In genomic region chr12:100316094-100316493, GRCm38 (mm10) we compare ENCODE assay signal across 11 mouse cellular contexts.
DNase-seq lines count a peak whose midpoint lies in the region; ATAC-seq and TF ChIP-seq lines count a peak whose summit lies in the region.
"Had no signal": no experiment of that assay in that cellular context is flagged by ENCODE, and none has a peak within 500 bp of the region (broad histone marks: within the 10 kb centered on the region; RNA-seq: fewer than 3 reads in every experiment).

No protein-coding gene starts in this region.

- 0 out of 2 replicates have a peak, but pooled peaks have one; percentile 37 for ATAC-seq in heart, embryonic 15.5 days (replicated peaks; ENCODE audit: insufficient number of reproducible peaks, insufficient read depth, low FRiP score, low read depth)
- 0 out of 2 replicates have a peak, but pooled peaks have one; percentile 10 for ATAC-seq in forebrain, embryonic 13.5 days
- ATAC-seq in limb, embryonic 14.5 days (ENCODE audit: low FRiP score, low read depth), result 0 out of 2 replicates have a peak, but pooled peaks have one; percentile 28
- no peak for ATAC-seq in intestine, embryonic 16.5 days
- ATAC-seq: intestine, embryonic 15.5 days; liver, postnatal 0 days had no signal

- H3K4me1 ChIP-seq in heart, embryonic 15.5 days (replicated peaks), result no peaks in the 10 kb centered on the region
- H3K4me1 ChIP-seq in bone marrow, adult 2 months (ENCODE audit: control insufficient read depth, insufficient read depth, low read length), result peaks cover 9% of the 10 kb centered on the region
- H3K4me1 ChIP-seq in forebrain, embryonic 13.5 days, result peaks cover 66% of the 10 kb centered on the region
- 0 out of 2 replicates have a peak, but pooled peaks cover 7% of the 10 kb centered on the region for H3K4me1 ChIP-seq in limb, embryonic 14.5 days (ENCODE audit: control insufficient read depth, insufficient read depth, low read length)
- no peaks in the 10 kb centered on the region for H3K4me1 ChIP-seq in intestine, embryonic 16.5 days (ENCODE audit: control insufficient read depth, insufficient read depth, low read length)

- no peak for DNase-seq in heart, adult 11 months
- DNase-seq in limb, embryonic 14.5 days (ENCODE audit: low spot score), result no peak
- DNase-seq in lung, postnatal 10 days, result no peak
- DNase-seq in testis, postnatal 14 days (ENCODE audit: low spot score), result no peak
- DNase-seq: liver, postnatal 0 days; thymus, postnatal 4 days had no signal

- WGBS in heart, embryonic 15.5 days, result 71% methylated on average over 9 of the region's 9 CpGs
- 85% methylated on average over 9 of the region's 9 CpGs for WGBS in bone marrow, adult 2 months
- WGBS in forebrain, embryonic 13.5 days, result 77% methylated on average over 9 of the region's 9 CpGs
- 73% methylated on average over 9 of the region's 9 CpGs for WGBS in limb, embryonic 14.5 days
- 73% methylated on average over 9 of the region's 9 CpGs for WGBS in intestine, embryonic 16.5 days

- 0 out of 2 replicates have a peak, but pooled peaks have one; percentile 15 for TF ChIP-seq POLR2A in bone marrow, adult 2 months (IDR thresholded peaks at IDR 0.05; ENCODE audit: borderline replicate concordance, control insufficient read depth, low read depth, low read length)
- TF ChIP-seq POLR2A in limb, embryonic 14.5 days (IDR thresholded peaks at IDR 0.05; ENCODE audit: borderline replicate concordance, extremely low read depth, insufficient read depth, insufficient read length), result no peak

- H3K27me3 ChIP-seq in heart, embryonic 15.5 days, result no peaks in the 10 kb centered on the region
- H3K27me3 ChIP-seq in forebrain, embryonic 13.5 days, result no peaks in the 10 kb centered on the region
- H3K27me3 ChIP-seq in limb, embryonic 14.5 days (ENCODE audit: control insufficient read depth, insufficient read depth, low read length), result no peaks in the 10 kb centered on the region
- no peaks in the 10 kb centered on the region for H3K27me3 ChIP-seq in intestine, embryonic 16.5 days (replicated peaks; ENCODE audit: control insufficient read depth, insufficient read depth, low read length)
- H3K27me3 ChIP-seq: intestine, embryonic 15.5 days had no signal

- no peak for TF ChIP-seq CTCF in bone marrow, adult 2 months (IDR thresholded peaks at IDR 0.05; ENCODE audit: control insufficient read depth, insufficient read depth, low read length)

- H3K4me3 ChIP-seq in heart, embryonic 15.5 days, result no peak overlapping the region
- no peak overlapping the region for H3K4me3 ChIP-seq in bone marrow, adult 2 months (replicated peaks; ENCODE audit: control insufficient read depth, low read depth, low read length)
- H3K4me3 ChIP-seq in forebrain, embryonic 13.5 days, result no peak overlapping the region
- no peak overlapping the region for H3K4me3 ChIP-seq in limb, embryonic 14.5 days (replicated peaks; ENCODE audit: low read length)
- no peak overlapping the region for H3K4me3 ChIP-seq in intestine, embryonic 16.5 days (ENCODE audit: low read length)
- H3K4me3 ChIP-seq: intestine, embryonic 15.5 days had no signal

- H3K9me3 ChIP-seq in heart, embryonic 15.5 days (replicated peaks), result no peaks in the 10 kb centered on the region
- H3K9me3 ChIP-seq in forebrain, embryonic 13.5 days (replicated peaks), result no peaks in the 10 kb centered on the region
- H3K9me3 ChIP-seq in limb, embryonic 14.5 days (ENCODE audit: control insufficient read depth, low read length), result no peaks in the 10 kb centered on the region
- no peaks in the 10 kb centered on the region for H3K9me3 ChIP-seq in intestine, embryonic 16.5 days (ENCODE audit: control insufficient read depth, low read length)
- H3K9me3 ChIP-seq: intestine, embryonic 15.5 days had no signal

- no peak overlapping the region for H3K4me2 ChIP-seq in heart, embryonic 15.5 days
- H3K4me2 ChIP-seq in forebrain, embryonic 13.5 days, result no peak overlapping the region
- no peak overlapping the region for H3K4me2 ChIP-seq in limb, embryonic 14.5 days (replicated peaks; ENCODE audit: low read depth, low read length, severe bottlenecking)
- no peak overlapping the region for H3K4me2 ChIP-seq in intestine, embryonic 16.5 days (ENCODE audit: low read depth, low read length)
- H3K4me2 ChIP-seq: intestine, embryonic 15.5 days had no signal

- no peak overlapping the region for H3K9ac ChIP-seq in heart, embryonic 15.5 days
- no peak overlapping the region for H3K9ac ChIP-seq in forebrain, embryonic 13.5 days
- H3K9ac ChIP-seq in limb, embryonic 14.5 days (ENCODE audit: low read depth, low read length, severe bottlenecking), result no peak overlapping the region
- H3K9ac ChIP-seq in intestine, embryonic 16.5 days (ENCODE audit: low read depth, low read length), result no peak overlapping the region
- H3K9ac ChIP-seq: intestine, embryonic 15.5 days; liver, postnatal 0 days had no signal

- H3K36me3 ChIP-seq in heart, embryonic 15.5 days, result 0 out of 2 replicates have a peak, but pooled peaks cover 4% of the 10 kb centered on the region
- peaks cover 10% of the 10 kb centered on the region; the same call in 1 of the 2 replicates for H3K36me3 ChIP-seq in forebrain, embryonic 13.5 days (ENCODE audit: poor library complexity, severe bottlenecking)
- peaks cover 34% of the 10 kb centered on the region for H3K36me3 ChIP-seq in limb, embryonic 14.5 days (ENCODE audit: control insufficient read depth, insufficient read depth, low read length)
- no peaks in the 10 kb centered on the region for H3K36me3 ChIP-seq in intestine, embryonic 16.5 days (ENCODE audit: control insufficient read depth, insufficient read depth, low read length)

- H3K27ac ChIP-seq in heart, embryonic 15.5 days, result no peak overlapping the region
- H3K27ac ChIP-seq in bone marrow, adult 2 months (ENCODE audit: control insufficient read depth, insufficient read depth, low read depth, low read length, poor library complexity), result no peak overlapping the region
- peak overlapping the region; percentile 74 for H3K27ac ChIP-seq in forebrain, embryonic 13.5 days
- H3K27ac ChIP-seq in limb, embryonic 14.5 days (replicated peaks; ENCODE audit: low read depth, low read length), result no peak overlapping the region
- H3K27ac ChIP-seq in intestine, embryonic 16.5 days (ENCODE audit: low read length), result no peak overlapping the region
- H3K27ac ChIP-seq: intestine, embryonic 15.5 days had no signal
